Mouse (Mus musculus) kidney, postnatal 0 days (tissue): Measurements from ENCODE around the gene Mphosph10. TPM values are rescaled to one million over a fixed set of nuclear protein-coding genes. Genes with fewer than 3 reads are reported as not detected.
A peak's percentile ranks its signal among the peaks of the same experiment; 100 is the strongest.

Experiments
- ATAC-seq: fragments of 200-750 bp; cut with Nextera tagmentation; replicated peaks from 2 replicates; pipeline ENCODE4 v1.8.0; 2017; ENCODE audit warnings: low read depth, moderate number of reproducible peaks, moderate TSS enrichment, moderate library complexity; ENCODE audit not compliant: low FRiP score
- DNase-seq: peaks from one replicate; pipeline ENCODE4 v3.0.0-alpha.2; 2016; ENCODE audit warnings: low spot score
- H3K27ac ChIP-seq: fragments of 300-500 bp; sonication (generic); 2 replicates; pipeline ENCODE4 v1.5.1; 2014; ENCODE audit warnings: mild to moderate bottlenecking
- H3K27me3 ChIP-seq: fragments of 300-500 bp; sonication (generic); 2 replicates; pipeline ENCODE4 v1.6.1; 2014; ENCODE audit warnings: low read length, mixed read lengths; ENCODE audit not compliant: insufficient read depth
- H3K36me3 ChIP-seq: fragments of 300-500 bp; sonication (generic); 2 replicates; pipeline ENCODE4 v1.6.1; 2014; ENCODE audit warnings: low read length, mixed read lengths; ENCODE audit not compliant: insufficient read depth
- H3K4me1 ChIP-seq: fragments of 300-500 bp; sonication (generic); replicated peaks from 2 replicates; pipeline ENCODE4 v1.6.1; 2014; ENCODE audit warnings: antibody characterized with exemption, low read length, mixed read lengths; ENCODE audit not compliant: insufficient read depth
- H3K4me2 ChIP-seq: fragments of 300-500 bp; sonication (generic); 2 replicates; pipeline ENCODE4 v1.6.1; 2014; ENCODE audit warnings: mild to moderate bottlenecking, low read length, moderate library complexity, mixed read lengths
- H3K4me3 ChIP-seq: fragments of 300-500 bp; sonication (generic); replicated peaks from 2 replicates; pipeline ENCODE4 v1.5.1; 2014; ENCODE audit warnings: low read depth, low read length
- H3K9ac ChIP-seq: fragments of 300-500 bp; sonication (generic); 2 replicates; pipeline ENCODE4 v1.6.1; 2014; ENCODE audit warnings: low read depth, low read length
- H3K9me3 ChIP-seq: fragments of 300-500 bp; sonication (generic); replicated peaks from 2 replicates; pipeline ENCODE4 v1.6.1; 2016; ENCODE audit warnings: low read length, inconsistent platforms, mixed read lengths
- CTCF ChIP-seq: IDR thresholded peaks from 2 replicates; pipeline ENCODE4 v1.5.1; 2016; ENCODE audit warnings: antibody characterized with exemption, low read depth, mild to moderate bottlenecking, moderate library complexity
- WGBS: fragments of 180-500 bp; shearing (Covaris S2); extraction: QIAGEN DNeasy Blood & Tissue Kit; methylation state at CpG from one replicate; pipeline ENCODE4 v1.1.7; 2014; 5-methylcytosine and 5-hydroxymethylcytosine counted together
- polyA plus RNA-seq: library from polyadenylated mRNA; unstranded; fragments of >200 nt; fragmentation: Nextera tagmentation; extraction: Ambion mirVana; gene quantifications from 2 replicates; pipeline ENCODE4 v1.2.1, GENCODE M21; 2015

Mphosph10 gene
- polyA plus RNA-seq, 1 experiment from 2014 or later = 39.4 TPM

DNA sequence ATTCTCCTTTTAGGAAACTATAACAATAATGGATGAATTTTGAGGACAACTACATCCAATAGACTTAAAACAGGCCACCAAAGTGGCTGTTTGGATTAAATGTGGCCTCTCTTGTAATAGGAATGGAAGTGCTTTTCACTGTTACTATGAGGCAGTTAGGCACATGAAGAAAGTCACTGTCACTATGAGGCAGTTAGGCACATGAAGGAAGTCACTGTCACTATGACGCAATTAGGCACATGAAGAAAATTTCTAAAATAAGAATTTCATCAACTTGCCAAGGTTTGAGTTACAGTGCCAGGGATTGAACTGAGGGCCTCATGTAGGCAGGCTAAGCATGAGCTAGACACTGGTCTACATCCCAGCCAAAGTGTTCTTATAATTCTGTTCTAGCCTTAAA, 8.7 kb upstream of the Mphosph10 start:
- TF ChIP-seq CTCF = no peak
- H3K4me1 ChIP-seq = no peaks in the 10 kb centered on the region
- WGBS = 95% methylated on average over 1 of the region's 1 CpGs
- H3K9me3 ChIP-seq = no peaks in the 10 kb centered on the region
- H3K9ac ChIP-seq = no peak overlapping the region
- no peak for DNase-seq
- no peaks in the 10 kb centered on the region for H3K27me3 ChIP-seq
- H3K4me2 ChIP-seq = no peak overlapping the region
- H3K27ac ChIP-seq = no peak overlapping the region
- no peak for ATAC-seq
- no peak overlapping the region for H3K4me3 ChIP-seq
- H3K36me3 ChIP-seq = 0 out of 2 replicates have a peak, but pooled peaks cover 4% of the 10 kb centered on the region

- Histone ChIP-seq H3K36me3 (peaks cover 14% of the 10 kb centered on the region; the same call in 1 of the 2 replicates), H3K27me3 (no peaks in the 10 kb centered on the region), H3K4me1 (0 out of 2 replicates have a peak, but pooled peaks cover 4% of the 10 kb centered on the region), H3K27ac (peak overlapping the region; percentile 86), H3K9ac (peak overlapping the region; percentile 74), H3K4me3 (peak overlapping the region; percentile 82), H3K4me2 (peak overlapping the region; percentile 94), H3K9me3 (no peaks in the 10 kb centered on the region)
- 1% methylated on average over 15 of the region's 15 CpGs for WGBS
- ATAC-seq (peak; percentile 67), DNase-seq (peak; percentile 32)
- TF ChIP-seq CTCF = no peak
Observed at GRCm38 (mm10) chr7:64392819-64393151, 717 bp upstream of the Mphosph10 start.

- 4% methylated on average over 8 of the region's 8 CpGs for WGBS
- no peaks in the 10 kb centered on the region for H3K9me3 ChIP-seq
- peak overlapping the region; percentile 94 for H3K4me2 ChIP-seq
- H3K4me1 ChIP-seq = 0 out of 2 replicates have a peak, but pooled peaks cover 4% of the 10 kb centered on the region
- peak overlapping the region; percentile 86 for H3K27ac ChIP-seq
- peak overlapping the region; percentile 74 for H3K9ac ChIP-seq
- DNase-seq (no peak), ATAC-seq (no peak)
- peaks cover 18% of the 10 kb centered on the region; the same call in 1 of the 2 replicates for H3K36me3 ChIP-seq
- peak overlapping the region; percentile 82 for H3K4me3 ChIP-seq
- no peak for TF ChIP-seq CTCF
- no peaks in the 10 kb centered on the region for H3K27me3 ChIP-seq
Observed at GRCm38 (mm10) chr7:64391479-64391878, 589 bp downstream of the Mphosph10 start.

DNA sequence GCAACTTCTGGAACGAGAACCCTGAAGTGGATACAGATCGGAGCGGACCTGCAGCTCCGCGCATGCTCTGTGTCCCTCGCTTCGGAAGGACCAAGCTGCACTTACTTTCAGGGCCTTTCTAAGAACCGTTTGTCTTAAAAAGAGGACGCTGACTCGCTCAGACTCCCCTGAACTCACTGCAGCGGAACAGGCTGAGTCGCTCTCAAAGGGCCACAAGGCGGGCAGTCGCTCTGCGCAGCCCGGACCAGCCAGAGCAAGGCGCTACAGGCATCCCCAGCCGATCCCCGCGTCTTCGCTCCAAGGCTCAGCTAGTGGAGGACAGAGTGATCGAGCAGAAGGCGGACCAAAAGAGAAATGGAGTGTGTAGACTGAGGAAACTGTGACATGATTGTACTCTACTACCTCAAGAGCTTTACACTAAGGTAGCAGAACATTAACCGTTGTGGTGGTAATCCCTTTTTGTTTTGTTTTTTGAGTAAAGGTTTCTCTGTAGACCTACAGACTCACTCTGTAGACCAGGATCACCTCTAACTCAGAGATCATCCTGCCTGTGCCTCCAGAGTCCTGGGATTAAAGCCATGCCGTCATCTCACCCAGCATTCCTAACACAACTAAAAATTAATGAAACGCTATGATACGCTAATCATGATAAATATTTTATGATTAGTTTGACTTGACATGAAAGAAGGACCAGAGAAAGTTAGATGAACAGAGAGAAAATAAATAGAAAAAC, 18.1 kb downstream of the Mphosph10 start, which contains the start of gene Fan1:
TSS of gene Fan1 (minus strand) at position 266 of the 733 bp plus-strand sequence.
- DNase-seq (peak; percentile 92), ATAC-seq (peak; percentile 97)
- Histone ChIP-seq H3K4me2 (peak within 1 kb of the TSS; percentile 67), H3K4me1 (peaks cover 6% of the 10 kb centered on the region; the same call in 1 of the 2 replicates), H3K27me3 (no peaks in the 10 kb centered on the region), H3K9me3 (no peaks in the 10 kb centered on the region), H3K9ac (peak within 1 kb of the TSS; percentile 70), H3K36me3 (peaks cover 18% of the 10 kb centered on the region), H3K27ac (peak within 1 kb of the TSS; percentile 93), H3K4me3 (peak within 1 kb of the TSS; percentile 54)
- WGBS = 4% methylated on average over 27 of the region's 27 CpGs
- peak; percentile 54 for TF ChIP-seq CTCF

GRCm38 (mm10) chr7:64373147-64373829, 18.8 kb downstream of the Mphosph10 start:
- Histone ChIP-seq H3K27me3 (no peaks in the 10 kb centered on the region), H3K4me1 (peaks cover 6% of the 10 kb centered on the region; the same call in 1 of the 2 replicates), H3K9me3 (no peaks in the 10 kb centered on the region), H3K9ac (peak overlapping the region; percentile 70), H3K27ac (peak overlapping the region; percentile 93), H3K36me3 (peaks cover 21% of the 10 kb centered on the region), H3K4me2 (peak overlapping the region; percentile 67), H3K4me3 (peak overlapping the region; percentile 54)
- DNase-seq = peak; percentile 6
- 9% methylated on average over 18 of the region's 18 CpGs for WGBS
- no peak for TF ChIP-seq CTCF
- no peak for ATAC-seq
